Mouse (Mus musculus) adrenal gland, postnatal 10 days (tissue): ENCODE data around the gene Cpt1a. TPM values are rescaled to one million over a fixed set of nuclear protein-coding genes. Genes with fewer than 3 reads are reported as not detected.
A peak's percentile ranks its signal among the peaks of the same experiment; 100 is the strongest.

Experiments
- DNase-seq: peaks from one replicate; pipeline ENCODE4 v3.0.0; 2021; ENCODE audit warnings: mixed read lengths
- total RNA-seq, 2 experiments: library from RNA; stranded (reverse); gene quantifications; 2 replicates each; pipeline ENCODE4 v1.2.3; 2021

The Cpt1a gene
- total RNA-seq, 2 experiments from 2014 or later = 173 to 277 TPM

GRCm38 (mm10) chr19:3365089-3365488, 43.0 kb downstream of the Cpt1a start:
- DNase-seq = no peak

- DNase-seq = no peak
These were observed 46.1 kb downstream of the Cpt1a start for GRCm38 (mm10) chr19:3368276-3368675.

- peak; percentile 17 for DNase-seq
These were observed 51.2 kb downstream of the Cpt1a start for GRCm38 (mm10) chr19:3373380-3373779.

- DNase-seq = peak; percentile 25
These were observed 51.9 kb downstream of the Cpt1a start for GRCm38 (mm10) chr19:3374028-3374427.

GRCm38 (mm10) chr19:3375945-3376495, 53.9 kb downstream of the Cpt1a start:
- DNase-seq = no peak

GRCm38 (mm10) chr19:3376966-3377715, 55.0 kb downstream of the Cpt1a start:
- peak; percentile 65 for DNase-seq

- DNase-seq = no peak
These were observed 56.5 kb downstream of the Cpt1a start for GRCm38 (mm10) chr19:3378614-3379013.

GRCm38 (mm10) chr19:3388061-3388460, 65.9 kb downstream of the Cpt1a start:
- DNase-seq = peak; percentile 23

GRCm38 (mm10) chr19:3388629-3389057, 66.5 kb downstream of the Cpt1a start, which contains the start of gene Tesmin:
Gene Tesmin, plus strand, starts transcription at chr19:3388857.
- DNase-seq = peak; percentile 94

GRCm38 (mm10) chr19:3389089-3389488, 67.0 kb downstream of the Cpt1a start:
- peak; percentile 96 for DNase-seq

- no peak for DNase-seq
These were observed 70.2 kb downstream of the Cpt1a start for GRCm38 (mm10) chr19:3392384-3392783.

GRCm38 (mm10) chr19:3394216-3394615, 72.1 kb downstream of the Cpt1a start:
- DNase-seq = no peak

GRCm38 (mm10) chr19:3400057-3400456, 77.9 kb downstream of the Cpt1a start:
- DNase-seq = no peak

- no peak for DNase-seq
These were observed 79.4 kb downstream of the Cpt1a start for GRCm38 (mm10) chr19:3401504-3401903.

GRCm38 (mm10) chr19:3401943-3402342, 79.8 kb downstream of the Cpt1a start:
- no peak for DNase-seq

GRCm38 (mm10) chr19:3402390-3402789, 80.3 kb downstream of the Cpt1a start:
- DNase-seq = no peak

- no peak for DNase-seq
These were observed 81.9 kb downstream of the Cpt1a start for GRCm38 (mm10) chr19:3404030-3404429.

- DNase-seq = no peak
These were observed 83.6 kb downstream of the Cpt1a start for GRCm38 (mm10) chr19:3405531-3406281.

- DNase-seq = peak; percentile 60
These were observed 92.2 kb downstream of the Cpt1a start, which contains the start of gene Gal for GRCm38 (mm10) chr19:3414268-3414733. Gene Gal, minus strand, starts transcription at chr19:3414544.

- peak; percentile 38 for DNase-seq
These were observed 97.1 kb downstream of the Cpt1a start for GRCm38 (mm10) chr19:3419251-3419650.

GRCm38 (mm10) chr19:3422488-3422887, 100.4 kb downstream of the Cpt1a start:
- no peak for DNase-seq

GRCm38 (mm10) chr19:3422981-3423380, 100.8 kb downstream of the Cpt1a start:
- DNase-seq = no peak

GRCm38 (mm10) chr19:3424214-3424613, 102.1 kb downstream of the Cpt1a start:
- DNase-seq = no peak
